Mouse (Mus musculus) MEL (cell line): ENCODE measurements around the gene Epop. TPM values are rescaled to one million over a fixed set of nuclear protein-coding genes. Genes with fewer than 3 reads are reported as not detected.
A peak's percentile ranks its signal among the peaks of the same experiment; 100 is the strongest.

Experiments
- DNase-seq: peaks from one replicate; pipeline ENCODE4 v3.0.0; 2011; ENCODE audit warnings: low read depth, low spot score
- H3K27ac ChIP-seq: 2 replicates; pipeline ENCODE4 v1.5.1; 2012; ENCODE audit warnings: low read depth, mild to moderate bottlenecking, control low read depth, low read length, moderate library complexity; ENCODE audit not compliant: control insufficient read depth
- H3K27me3 ChIP-seq, 2 experiments: fragments of 150-350 bp in 1 of 2; sonication (generic) in 1 of 2; 2 replicates each; pipeline ENCODE4 v1.6.1; 2012; ENCODE audit warnings: low read length in 2 of 2, mild to moderate bottlenecking in 2 of 2, improper control_type of control experiment in 1 of 2, moderate library complexity in 1 of 2; ENCODE audit not compliant: insufficient read depth in 2 of 2, control insufficient read depth in 1 of 2
- H3K36me3 ChIP-seq, 2 experiments: 2 replicates each; pipeline ENCODE4 v1.6.1; 2012 to 2014; ENCODE audit warnings: low read length in 2 of 2, improper control_type of control experiment in 1 of 2, inconsistent platforms in 1 of 2, mild to moderate bottlenecking in 1 of 2; ENCODE audit not compliant: insufficient read depth in 2 of 2, control insufficient read depth in 1 of 2
- H3K4me1 ChIP-seq, 2 experiments: fragments of 150-350 bp in 1 of 2; sonication (generic) in 1 of 2; 2 replicates each; pipeline ENCODE4 v1.6.1; 2012; ENCODE audit warnings: low read length in 2 of 2, improper control_type of control experiment in 1 of 2, mild to moderate bottlenecking in 1 of 2; ENCODE audit not compliant: insufficient read depth in 2 of 2, control insufficient read depth in 1 of 2
- H3K4me3 ChIP-seq, 2 experiments: fragments of 150-350 bp in 1 of 2; sonication (generic) in 1 of 2; 2 replicates each; pipeline ENCODE4 v1.5.1; 2012; ENCODE audit warnings: low read depth in 2 of 2, low read length in 2 of 2, mild to moderate bottlenecking in 2 of 2, moderate library complexity in 2 of 2, control low read depth in 1 of 2, improper control_type of control experiment in 1 of 2; ENCODE audit not compliant: control insufficient read depth in 1 of 2, insufficient read depth in 1 of 2
- H3K79me2 ChIP-seq: 2 replicates; pipeline ENCODE4 v1.6.1; 2012; ENCODE audit warnings: mild to moderate bottlenecking, low read length, moderate library complexity; ENCODE audit not compliant: control insufficient read depth, poor library complexity, insufficient read depth
- H3K9ac ChIP-seq: 2 replicates; pipeline ENCODE4 v1.6.1; 2012; ENCODE audit warnings: low read depth, mild to moderate bottlenecking, control low read depth, low read length, moderate library complexity; ENCODE audit not compliant: control insufficient read depth, poor library complexity, severe bottlenecking
- H3K9me3 ChIP-seq: fragments of 150-350 bp; sonication (generic); replicated peaks from 2 replicates; pipeline ENCODE4 v1.6.1; 2012; ENCODE audit warnings: mild to moderate bottlenecking, low read length, improper control_type of control experiment, moderate library complexity; ENCODE audit not compliant: insufficient read depth
- BHLHE40 ChIP-seq: IDR thresholded peaks from 2 replicates; pipeline ENCODE4 v1.6.1; 2012; ENCODE audit warnings: low read depth, mild to moderate bottlenecking, inconsistent platforms, low read length, improper control_type of control experiment, borderline replicate concordance
- CHD1 ChIP-seq: IDR thresholded peaks from 2 replicates; pipeline ENCODE4 v1.6.1; 2012; ENCODE audit warnings: low read depth, mild to moderate bottlenecking, inconsistent platforms, low read length, improper control_type of control experiment
- CHD2 ChIP-seq: IDR thresholded peaks from 2 replicates; pipeline ENCODE4 v1.6.1; 2011; ENCODE audit warnings: low read length, improper control_type of control experiment
- E2F4 ChIP-seq: IDR thresholded peaks from 2 replicates; pipeline ENCODE4 v1.6.1; 2011; ENCODE audit warnings: low read depth, low read length, improper control_type of control experiment, borderline replicate concordance
- ELF1 ChIP-seq: IDR thresholded peaks from 2 replicates; pipeline ENCODE4 v1.6.1; 2014; ENCODE audit warnings: low read depth, mild to moderate bottlenecking, inconsistent platforms, low read length, improper control_type of control experiment, moderate library complexity
- ETS1 ChIP-seq: IDR thresholded peaks from 2 replicates; pipeline ENCODE4 v1.6.1; 2012; ENCODE audit warnings: low read depth, mild to moderate bottlenecking, inconsistent platforms, low read length, improper control_type of control experiment, moderate library complexity
- HCFC1 ChIP-seq: IDR thresholded peaks from 2 replicates; pipeline ENCODE4 v1.6.1; 2012; ENCODE audit warnings: low read depth, mild to moderate bottlenecking, inconsistent platforms, low read length, improper control_type of control experiment, moderate library complexity
- JUND ChIP-seq: IDR thresholded peaks from 2 replicates; pipeline ENCODE4 v1.6.1; 2011; ENCODE audit warnings: low read depth, mild to moderate bottlenecking, improper control_type of control experiment, low read length
- MAFK ChIP-seq: IDR thresholded peaks from 2 replicates; pipeline ENCODE4 v1.6.1; 2011; ENCODE audit warnings: low read depth, mild to moderate bottlenecking, low read length, improper control_type of control experiment, borderline replicate concordance
- MAZ ChIP-seq: IDR thresholded peaks from 2 replicates; pipeline ENCODE4 v1.6.1; 2012; ENCODE audit warnings: low read depth, mild to moderate bottlenecking, inconsistent platforms, low read length, improper control_type of control experiment
- MEF2A ChIP-seq: IDR thresholded peaks from 2 replicates; pipeline ENCODE4 v1.6.1; 2014; ENCODE audit warnings: low read depth, mild to moderate bottlenecking, inconsistent platforms, low read length, improper control_type of control experiment; ENCODE audit not compliant: poor library complexity, insufficient replicate concordance, severe bottlenecking; ENCODE audit errors: extremely low read depth
- MYC ChIP-seq: IDR thresholded peaks from 2 replicates; pipeline ENCODE4 v1.6.1; 2011; ENCODE audit warnings: low read depth, mild to moderate bottlenecking, low read length, improper control_type of control experiment, moderate library complexity
- NRF1 ChIP-seq: IDR thresholded peaks from 2 replicates; pipeline ENCODE4 v1.6.1; 2014; ENCODE audit warnings: low read depth, mild to moderate bottlenecking, inconsistent platforms, low read length, improper control_type of control experiment, moderate library complexity; ENCODE audit not compliant: poor library complexity, insufficient read depth, severe bottlenecking
- POLR2AphosphoS5 ChIP-seq: IDR thresholded peaks from 2 replicates; pipeline ENCODE4 v1.6.1; 2012; ENCODE audit warnings: low read depth, borderline replicate concordance, mild to moderate bottlenecking, inconsistent platforms, low read length, moderate library complexity, mixed read lengths
- RAD21 ChIP-seq: IDR thresholded peaks from 2 replicates; pipeline ENCODE4 v1.6.1; 2011; ENCODE audit warnings: mild to moderate bottlenecking, low read depth, low read length, improper control_type of control experiment
- RCOR1 ChIP-seq: IDR thresholded peaks from 2 replicates; pipeline ENCODE4 v1.6.1; 2012; ENCODE audit warnings: low read depth, mild to moderate bottlenecking, inconsistent platforms, low read length, improper control_type of control experiment
- SMC3 ChIP-seq: IDR thresholded peaks from 2 replicates; pipeline ENCODE4 v1.6.1; 2011; ENCODE audit warnings: low read depth, low read length, improper control_type of control experiment
- TAL1 ChIP-seq: IDR thresholded peaks from 2 replicates; pipeline ENCODE4 v1.6.1; 2012; ENCODE audit warnings: mild to moderate bottlenecking, inconsistent platforms, low read length, moderate library complexity, mixed read lengths
- UBTF ChIP-seq: IDR thresholded peaks from 2 replicates; pipeline ENCODE4 v1.6.1; 2012; ENCODE audit warnings: low read depth, mild to moderate bottlenecking, inconsistent platforms, low read length, improper control_type of control experiment, moderate library complexity, borderline replicate concordance; ENCODE audit not compliant: insufficient read depth
- USF1 ChIP-seq: IDR thresholded peaks from 2 replicates; pipeline ENCODE4 v1.6.1; 2014; ENCODE audit warnings: low read depth, mild to moderate bottlenecking, inconsistent platforms, low read length, improper control_type of control experiment, moderate library complexity
- ZNF384 ChIP-seq: IDR thresholded peaks from 2 replicates; pipeline ENCODE4 v1.6.1; 2012; ENCODE audit warnings: low read depth, mild to moderate bottlenecking, inconsistent platforms, low read length, improper control_type of control experiment
- polyA plus RNA-seq, 2 experiments: library from polyadenylated mRNA; stranded (reverse) in 1 of 2; unstranded in 1 of 2; fragments of >175 nt in 1 of 2; fragments of >200 nt in 1 of 2; gene quantifications; 2 replicates each; pipeline versions ENCODE4 v1.2.1 to v1.2.4; 2012; ENCODE audit warnings: low replicate concordance in 2 of 2, low read depth in 1 of 2; ENCODE audit not compliant: insufficient read length in 2 of 2, insufficient read depth in 1 of 2, missing spikeins in 1 of 2
- total RNA-seq: library from RNA; depleted of rRNA; stranded (reverse); fragments of 300-350 nt; gene quantifications from 2 replicates; pipeline ENCODE4 v1.2.3, GENCODE M21; 2012

The Epop gene
- total and polyA plus RNA-seq, 3 experiments = not detected

DNA sequence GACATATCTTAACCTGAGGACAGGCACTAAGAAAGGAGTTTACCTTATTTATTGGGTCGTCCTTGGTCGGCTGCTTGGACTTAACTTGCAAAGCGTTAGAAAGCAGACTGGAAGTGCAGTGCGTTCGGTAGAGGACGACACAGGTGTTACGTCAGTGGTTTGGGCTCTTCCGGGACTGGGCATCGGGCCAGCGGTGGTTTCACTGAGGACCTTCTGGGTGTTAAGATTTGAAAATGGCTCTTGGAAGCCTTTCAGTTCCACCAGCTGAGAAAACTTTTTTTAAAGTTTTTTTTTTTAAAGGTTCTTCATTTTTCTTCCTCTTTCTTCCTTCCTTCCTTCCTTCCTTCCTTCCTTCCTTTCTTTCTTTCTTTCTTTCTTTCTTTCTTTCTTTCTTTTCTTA, 25.6 kb downstream of the Epop start (continued):
- TF ChIP-seq NRF1 (no peak), MEF2A (no peak), CHD1 (no peak), HCFC1 (no peak), MAZ (no peak), UBTF (no peak), ZNF384 (peak; percentile 81), JUND (no peak), ETS1 (peak; percentile 76), BHLHE40 (no peak), E2F4 (no peak), SMC3 (no peak), RCOR1 (no peak), MAFK (no peak), CHD2 (no peak)

DNA sequence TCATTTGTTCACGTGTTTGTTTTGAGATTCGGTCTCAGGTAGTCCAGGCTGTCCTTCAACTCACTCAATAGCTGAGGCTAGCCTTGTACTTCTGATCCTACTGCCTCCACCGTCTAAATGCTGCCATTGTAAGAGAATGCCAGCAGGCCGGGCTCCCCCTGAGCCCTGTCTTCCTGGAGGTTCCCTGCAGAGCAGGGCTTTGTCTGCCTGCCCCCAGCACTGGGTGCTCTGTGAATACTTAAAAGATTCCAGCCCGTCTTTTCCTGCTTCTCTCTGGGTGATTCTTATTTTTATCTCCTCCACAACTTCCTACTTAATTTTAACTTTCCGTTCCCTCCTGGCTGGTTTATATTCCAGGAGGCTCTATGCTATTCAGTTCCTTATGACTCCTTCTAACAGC, 27.3 kb downstream of the Epop start:
- DNase-seq = no peak
- no peak overlapping the region for H3K27ac ChIP-seq
- no peak overlapping the region for H3K9ac ChIP-seq
- no peaks in the 10 kb centered on the region for H3K79me2 ChIP-seq
- TF ChIP-seq MYC = no peak
- TF ChIP-seq POLR2AphosphoS5 = no peak
- no peak for TF ChIP-seq ELF1
- TF ChIP-seq CHD1 = no peak
- TF ChIP-seq, all 39 proteins: peak for 0
- Histone ChIP-seq H3K9me3 (no peaks in the 10 kb centered on the region), H3K36me3 (peaks cover 0 to 2% of the 10 kb centered on the region in 2 experiments; a peak in 1 of 4 replicates), H3K4me1 (peaks cover 0 to 5% of the 10 kb centered on the region in 2 experiments; a peak in 3 of 4 replicates), H3K4me3 (no peak overlapping the region), H3K27me3 (peaks cover 2 to 6% of the 10 kb centered on the region in 2 experiments)

DNA sequence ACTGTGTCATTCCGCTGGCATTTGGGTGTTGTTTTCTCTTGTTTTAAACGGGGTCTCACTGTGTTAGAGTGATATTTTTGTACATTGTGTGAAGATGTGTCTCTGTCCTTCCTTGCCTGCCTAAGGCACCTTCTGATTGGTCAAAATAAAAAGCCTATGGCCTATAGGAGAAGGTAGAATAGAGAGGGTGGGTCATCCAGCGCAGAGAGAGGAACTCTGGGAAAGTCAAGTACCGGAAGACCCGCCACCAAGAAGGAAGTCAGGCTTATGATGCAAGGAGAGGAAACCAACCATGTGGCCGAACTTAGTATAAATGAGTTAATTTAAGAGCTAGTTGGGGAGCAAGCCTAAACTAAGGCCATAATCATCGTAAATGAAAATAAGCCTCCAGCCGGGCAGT, 30.4 kb downstream of the Epop start:
- Histone ChIP-seq H3K27me3 (peaks cover 8 to 11% of the 10 kb centered on the region in 2 experiments), H3K9me3 (no peaks in the 10 kb centered on the region), H3K9ac (no peak overlapping the region), H3K79me2 (no peaks in the 10 kb centered on the region), H3K4me3 (no peak overlapping the region), H3K36me3 (no peaks in the 10 kb centered on the region), H3K27ac (no peak overlapping the region), H3K4me1 (no peaks in the 10 kb centered on the region)
- no peak for TF ChIP-seq NRF1
- TF ChIP-seq ETS1 = no peak
- no peak for TF ChIP-seq UBTF
- no peak for TF ChIP-seq TAL1
- no peak for TF ChIP-seq CHD2
- TF ChIP-seq USF1 = no peak
- no peak for TF ChIP-seq ZNF384
- no peak for TF ChIP-seq BHLHE40
- TF ChIP-seq RAD21 = no peak
- DNase-seq = peak; percentile 34
